Mouse (Mus musculus): ENCODE measurements around the gene Tmem8b. TPM values are rescaled to one million over a fixed set of nuclear protein-coding genes. Genes with fewer than 3 reads are reported as not detected.

The Tmem8b gene
- polyA plus RNA-seq, 1 experiment from 2014 or later = 2.7 TPM

GRCm38 (mm10) chr4:43720491-43721228 is 51.9 kb downstream of the Tmem8b start:
- DNase-seq (ENCODE audit: low spot score) (peak; percentile 52), ATAC-seq (ENCODE audit: low read depth) (peak; percentile 26; the same call in 1 of the 2 replicates)
- H3K9ac ChIP-seq (ENCODE audit: low read depth, low read length) = no peak overlapping the region
- H3K27ac ChIP-seq (replicated peaks; ENCODE audit: low read depth, low read length) = peak overlapping the region; percentile 67
- H3K4me2 ChIP-seq (ENCODE audit: low read depth, low read length) = no peak overlapping the region
- no peaks in the 10 kb centered on the region for H3K4me1 ChIP-seq (ENCODE audit: control insufficient read depth, insufficient read depth, low read length)
- 41% methylated on average over 14 of the region's 16 CpGs for WGBS
- H3K9me3 ChIP-seq (ENCODE audit: control insufficient read depth, low read length) = no peaks in the 10 kb centered on the region
- no peaks in the 10 kb centered on the region for H3K27me3 ChIP-seq (replicated peaks; ENCODE audit: control insufficient read depth, insufficient read depth, low read length)
- H3K4me3 ChIP-seq (ENCODE audit: low read depth, low read length) = no peak overlapping the region
- H3K36me3 ChIP-seq (ENCODE audit: control insufficient read depth, insufficient read depth, low read length) = no peaks in the 10 kb centered on the region

DNA sequence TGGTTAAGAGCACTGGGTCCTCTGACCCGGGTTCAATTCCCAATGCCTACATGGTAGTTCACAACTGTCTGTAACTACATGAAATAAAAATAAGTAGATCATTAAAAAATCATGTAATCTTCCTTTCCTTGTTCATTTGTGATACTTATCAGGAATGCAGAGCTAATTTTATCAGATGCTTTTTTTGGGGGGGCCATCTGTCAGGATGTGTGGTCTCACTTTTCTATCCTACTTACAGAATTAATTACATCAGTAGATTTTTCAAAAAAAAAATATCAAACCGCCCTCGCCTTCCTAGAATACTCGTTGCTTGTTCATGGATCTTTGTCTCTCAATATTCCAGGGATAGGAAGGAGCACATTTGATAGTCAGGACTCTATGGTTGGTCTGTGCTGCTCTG is 53.4 kb downstream of the Tmem8b start:
- no peaks in the 10 kb centered on the region for H3K36me3 ChIP-seq (ENCODE audit: control insufficient read depth, insufficient read depth, low read length)
- H3K4me2 ChIP-seq (ENCODE audit: low read depth, low read length) = no peak overlapping the region
- WGBS = 90% methylated on average over 4 of the region's 4 CpGs
- DNase-seq (ENCODE audit: low spot score) (no peak), ATAC-seq (ENCODE audit: low read depth) (no peak)
- H3K9ac ChIP-seq (ENCODE audit: low read depth, low read length) = no peak overlapping the region
- H3K27ac ChIP-seq (replicated peaks; ENCODE audit: low read depth, low read length) = no peak overlapping the region
- H3K4me1 ChIP-seq (ENCODE audit: control insufficient read depth, insufficient read depth, low read length) = peaks cover 5% of the 10 kb centered on the region; the same call in 1 of the 2 replicates
- H3K4me3 ChIP-seq (ENCODE audit: low read depth, low read length) = no peak overlapping the region
- no peaks in the 10 kb centered on the region for H3K27me3 ChIP-seq (replicated peaks; ENCODE audit: control insufficient read depth, insufficient read depth, low read length)
- no peaks in the 10 kb centered on the region for H3K9me3 ChIP-seq (ENCODE audit: control insufficient read depth, low read length)

DNA sequence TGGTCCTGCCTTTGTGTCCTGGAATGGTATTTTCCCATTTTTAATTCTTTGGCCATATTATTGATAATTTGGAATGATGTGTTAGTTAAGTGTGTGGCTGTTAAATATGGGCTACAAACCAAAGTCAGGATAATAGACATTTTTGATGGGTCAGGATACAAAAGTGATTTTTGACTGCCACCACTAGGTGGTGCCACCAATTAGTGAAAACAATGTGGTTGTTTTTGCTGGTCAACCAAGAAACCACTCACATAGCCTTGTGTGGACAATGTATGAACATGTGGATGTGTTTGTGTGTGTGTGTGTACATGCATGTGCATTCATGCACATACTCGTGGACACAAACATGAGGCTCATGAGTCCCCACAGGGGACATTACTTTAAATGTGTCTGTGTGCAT is 56.0 kb downstream of the Tmem8b start:
- DNase-seq (ENCODE audit: low spot score) (peak; percentile 43), ATAC-seq (ENCODE audit: low read depth) (no peak)
- WGBS = 42% methylated on average over 1 of the region's 1 CpGs
- no peaks in the 10 kb centered on the region for H3K9me3 ChIP-seq (ENCODE audit: control insufficient read depth, low read length)
- no peaks in the 10 kb centered on the region for H3K36me3 ChIP-seq (ENCODE audit: control insufficient read depth, insufficient read depth, low read length)
- H3K4me2 ChIP-seq (ENCODE audit: low read depth, low read length) = no peak overlapping the region
- H3K27ac ChIP-seq (replicated peaks; ENCODE audit: low read depth, low read length) = no peak overlapping the region
- H3K4me1 ChIP-seq (ENCODE audit: control insufficient read depth, insufficient read depth, low read length) = peaks cover 15% of the 10 kb centered on the region; the same call in 1 of the 2 replicates
- no peak overlapping the region for H3K9ac ChIP-seq (ENCODE audit: low read depth, low read length)
- no peak overlapping the region for H3K4me3 ChIP-seq (ENCODE audit: low read depth, low read length)
- no peaks in the 10 kb centered on the region for H3K27me3 ChIP-seq (replicated peaks; ENCODE audit: control insufficient read depth, insufficient read depth, low read length)

- ATAC-seq (ENCODE audit: low read depth) (no peak), DNase-seq (ENCODE audit: low spot score) (no peak)
- Histone ChIP-seq H3K27ac (replicated peaks; ENCODE audit: low read depth, low read length) (no peak overlapping the region), H3K4me3 (ENCODE audit: low read depth, low read length) (no peak overlapping the region), H3K9me3 (ENCODE audit: control insufficient read depth, low read length) (no peaks in the 10 kb centered on the region), H3K4me2 (ENCODE audit: low read depth, low read length) (no peak overlapping the region), H3K27me3 (replicated peaks; ENCODE audit: control insufficient read depth, insufficient read depth, low read length) (no peaks in the 10 kb centered on the region), H3K36me3 (ENCODE audit: control insufficient read depth, insufficient read depth, low read length) (no peaks in the 10 kb centered on the region), H3K9ac (ENCODE audit: low read depth, low read length) (no peak overlapping the region), H3K4me1 (ENCODE audit: control insufficient read depth, insufficient read depth, low read length) (peaks cover 15% of the 10 kb centered on the region; the same call in 1 of the 2 replicates)
- WGBS = 57% methylated on average over 12 of the region's 12 CpGs
Measured at GRCm38 (mm10) chr4:43726228-43726993, 57.6 kb downstream of the Tmem8b start.

- Histone ChIP-seq H3K27me3 (replicated peaks; ENCODE audit: control insufficient read depth, insufficient read depth, low read length) (no peaks in the 10 kb centered on the region), H3K4me2 (ENCODE audit: low read depth, low read length) (no peak within 1 kb of the TSS), H3K9me3 (ENCODE audit: control insufficient read depth, low read length) (no peaks in the 10 kb centered on the region), H3K27ac (replicated peaks; ENCODE audit: low read depth, low read length) (no peak within 1 kb of the TSS), H3K9ac (ENCODE audit: low read depth, low read length) (no peak within 1 kb of the TSS), H3K36me3 (ENCODE audit: control insufficient read depth, insufficient read depth, low read length) (no peaks in the 10 kb centered on the region), H3K4me1 (ENCODE audit: control insufficient read depth, insufficient read depth, low read length) (peaks cover 15% of the 10 kb centered on the region; the same call in 1 of the 2 replicates), H3K4me3 (ENCODE audit: low read depth, low read length) (no peak within 1 kb of the TSS)
- ATAC-seq (ENCODE audit: low read depth) = peak; percentile 84
- DNase-seq (ENCODE audit: low spot score) = peak; percentile 91
- WGBS = 19% methylated on average over 3 of the region's 3 CpGs
Measured at GRCm38 (mm10) chr4:43726995-43727394, 58.2 kb downstream of the Tmem8b start, which contains the start of gene Hrct1. TSS of gene Hrct1 (plus strand) at chr4:43727188.

GRCm38 (mm10) chr4:43727718-43728575 is 59.2 kb downstream of the Tmem8b start:
- WGBS = 68% methylated on average over 7 of the region's 7 CpGs
- H3K9ac ChIP-seq (ENCODE audit: low read depth, low read length) = no peak overlapping the region
- no peak overlapping the region for H3K4me2 ChIP-seq (ENCODE audit: low read depth, low read length)
- ATAC-seq (ENCODE audit: low read depth) (no peak), DNase-seq (ENCODE audit: low spot score) (no peak)
- no peaks in the 10 kb centered on the region for H3K9me3 ChIP-seq (ENCODE audit: control insufficient read depth, low read length)
- H3K36me3 ChIP-seq (ENCODE audit: control insufficient read depth, insufficient read depth, low read length) = no peaks in the 10 kb centered on the region
- H3K4me3 ChIP-seq (ENCODE audit: low read depth, low read length) = no peak overlapping the region
- no peaks in the 10 kb centered on the region for H3K27me3 ChIP-seq (replicated peaks; ENCODE audit: control insufficient read depth, insufficient read depth, low read length)
- peaks cover 15% of the 10 kb centered on the region; the same call in 1 of the 2 replicates for H3K4me1 ChIP-seq (ENCODE audit: control insufficient read depth, insufficient read depth, low read length)
- no peak overlapping the region for H3K27ac ChIP-seq (replicated peaks; ENCODE audit: low read depth, low read length)

GRCm38 (mm10) chr4:43728576-43728954 is 59.8 kb downstream of the Tmem8b start:
- Histone ChIP-seq H3K27me3 (replicated peaks; ENCODE audit: control insufficient read depth, insufficient read depth, low read length) (no peaks in the 10 kb centered on the region), H3K4me3 (ENCODE audit: low read depth, low read length) (no peak overlapping the region), H3K27ac (replicated peaks; ENCODE audit: low read depth, low read length) (0 out of 2 replicates have a peak overlapping the region, but pooled peaks have one; percentile 22), H3K4me2 (ENCODE audit: low read depth, low read length) (no peak overlapping the region), H3K4me1 (ENCODE audit: control insufficient read depth, insufficient read depth, low read length) (peaks cover 15% of the 10 kb centered on the region; the same call in 1 of the 2 replicates), H3K9ac (ENCODE audit: low read depth, low read length) (no peak overlapping the region), H3K9me3 (ENCODE audit: control insufficient read depth, low read length) (no peaks in the 10 kb centered on the region), H3K36me3 (ENCODE audit: control insufficient read depth, insufficient read depth, low read length) (no peaks in the 10 kb centered on the region)
- peak; percentile 51 for DNase-seq (ENCODE audit: low spot score)
- WGBS = 51% methylated on average over 5 of the region's 5 CpGs
- no peak for ATAC-seq (ENCODE audit: low read depth)

GRCm38 (mm10) chr4:43729126-43729525 is 60.4 kb downstream of the Tmem8b start:
- Histone ChIP-seq H3K4me2 (ENCODE audit: low read depth, low read length) (no peak overlapping the region), H3K9me3 (ENCODE audit: control insufficient read depth, low read length) (no peaks in the 10 kb centered on the region), H3K9ac (ENCODE audit: low read depth, low read length) (no peak overlapping the region), H3K4me1 (ENCODE audit: control insufficient read depth, insufficient read depth, low read length) (peaks cover 15% of the 10 kb centered on the region; the same call in 1 of the 2 replicates), H3K27me3 (replicated peaks; ENCODE audit: control insufficient read depth, insufficient read depth, low read length) (no peaks in the 10 kb centered on the region), H3K27ac (replicated peaks; ENCODE audit: low read depth, low read length) (no peak overlapping the region), H3K36me3 (ENCODE audit: control insufficient read depth, insufficient read depth, low read length) (no peaks in the 10 kb centered on the region), H3K4me3 (ENCODE audit: low read depth, low read length) (no peak overlapping the region)
- WGBS = 55% methylated on average over 3 of the region's 3 CpGs
- ATAC-seq (ENCODE audit: low read depth) (no peak), DNase-seq (ENCODE audit: low spot score) (no peak)
